Mouse (Mus musculus): ENCODE data around the gene Xpo6.

- TF ChIP-seq CTCF (IDR thresholded peaks at IDR 0.05; ENCODE audit: low read depth, low read length): no peak
- TF ChIP-seq POLR2A (IDR thresholded peaks at IDR 0.05; ENCODE audit: extremely low read depth, insufficient read depth, low read length): no peak
These were observed 40.6 kb upstream of the Xpo6 start for GRCm38 (mm10) chr7:126240814-126241360.
